Mouse (Mus musculus): ENCODE results near the gene Uqcrc2. TPM values are rescaled to one million over a fixed set of nuclear protein-coding genes. Genes with fewer than 3 reads are reported as not detected.

Uqcrc2 gene
- polyA plus RNA-seq, 1 experiment from 2014 or later, result 273 TPM

Other genes with a start within 250 kb of the Uqcrc2 start
- gene Abca16, start 225.5 kb upstream of the Uqcrc2 start, polyA plus RNA-seq (2015; fragmentation: Nextera tagmentation; extraction: Ambion mirVana), result not detected in 2 replicates
- gene Pdzd9, start 35.2 kb downstream of the Uqcrc2 start, polyA plus RNA-seq (2015; fragmentation: Nextera tagmentation; extraction: Ambion mirVana), result 0.49 and 0.51 TPM in 2 replicates
- gene Mosmo, start 42.4 kb downstream of the Uqcrc2 start, polyA plus RNA-seq (2015; fragmentation: Nextera tagmentation; extraction: Ambion mirVana), result 8.2 and 10.1 TPM in 2 replicates
- gene Vwa3a, start 104.1 kb downstream of the Uqcrc2 start, polyA plus RNA-seq (2015; fragmentation: Nextera tagmentation; extraction: Ambion mirVana), result 0.11 and 0.19 TPM in 2 replicates
- gene Gm5737, start 177.2 kb downstream of the Uqcrc2 start, polyA plus RNA-seq (2015; fragmentation: Nextera tagmentation; extraction: Ambion mirVana), result not detected in 2 replicates
- gene Eef2k, start 207.7 kb downstream of the Uqcrc2 start, polyA plus RNA-seq (2015; fragmentation: Nextera tagmentation; extraction: Ambion mirVana), result 27.9 and 31.1 TPM in 2 replicates

Measured in kidney, embryonic 16.5 days (tissue).